Mouse (Mus musculus) kidney, embryonic 16.5 days (tissue): ENCODE measurements around the gene 4930564D02Rik. TPM values are rescaled to one million over a fixed set of nuclear protein-coding genes. Genes with fewer than 3 reads are reported as not detected.

Source experiments
- ATAC-seq: fragments of 200-750 bp; cut with Nextera tagmentation; 2 replicates; pipeline ENCODE4 v1.8.0; 2017; ENCODE audit warnings: moderate TSS enrichment; ENCODE audit not compliant: low FRiP score, low TSS enrichment
- H3K27ac ChIP-seq: fragments of 300-500 bp; sonication (generic); 2 replicates; pipeline ENCODE4 v1.5.1; 2014; ENCODE audit warnings: low read length
- H3K27me3 ChIP-seq: fragments of 300-500 bp; sonication (generic); 2 replicates; pipeline ENCODE4 v1.6.1; 2014; ENCODE audit warnings: low read length, control low read depth, mixed read lengths; ENCODE audit not compliant: insufficient read depth
- H3K36me3 ChIP-seq: fragments of 300-500 bp; sonication (generic); 2 replicates; pipeline ENCODE4 v1.6.1; 2014; ENCODE audit warnings: low read length, control low read depth, mixed read lengths; ENCODE audit not compliant: insufficient read depth
- H3K4me1 ChIP-seq: fragments of 300-500 bp; sonication (generic); 2 replicates; pipeline ENCODE4 v1.6.1; 2014; ENCODE audit warnings: low read length, control low read depth, mixed read lengths; ENCODE audit not compliant: insufficient read depth
- H3K4me2 ChIP-seq: fragments of 300-500 bp; sonication (generic); replicated peaks from 2 replicates; pipeline ENCODE4 v1.6.1; 2014; ENCODE audit warnings: low read depth, low read length
- H3K4me3 ChIP-seq: fragments of 300-500 bp; sonication (generic); 2 replicates; pipeline ENCODE4 v1.5.1; 2014; ENCODE audit warnings: mild to moderate bottlenecking, low read length
- H3K9ac ChIP-seq: fragments of 300-500 bp; sonication (generic); replicated peaks from 2 replicates; pipeline ENCODE4 v1.6.1; 2014; ENCODE audit warnings: low read length
- H3K9me3 ChIP-seq: fragments of 300-500 bp; sonication (generic); 2 replicates; pipeline ENCODE4 v1.6.1; 2016; ENCODE audit warnings: low read length, control low read depth
- WGBS: fragments of 180-500 bp; shearing (Covaris S2); extraction: QIAGEN DNeasy Blood & Tissue Kit; methylation state at CpG from one replicate; pipeline ENCODE4 v1.1.7; 2014; 5-methylcytosine and 5-hydroxymethylcytosine counted together
- polyA plus RNA-seq: library from polyadenylated mRNA; unstranded; fragments of >200 nt; fragmentation: Nextera tagmentation; extraction: Ambion mirVana; gene quantifications from 2 replicates; pipeline ENCODE4 v1.2.1, GENCODE M21; 2015

Gene 4930564D02Rik
- polyA plus RNA-seq, 1 experiment from 2014 or later = not detected

DNA sequence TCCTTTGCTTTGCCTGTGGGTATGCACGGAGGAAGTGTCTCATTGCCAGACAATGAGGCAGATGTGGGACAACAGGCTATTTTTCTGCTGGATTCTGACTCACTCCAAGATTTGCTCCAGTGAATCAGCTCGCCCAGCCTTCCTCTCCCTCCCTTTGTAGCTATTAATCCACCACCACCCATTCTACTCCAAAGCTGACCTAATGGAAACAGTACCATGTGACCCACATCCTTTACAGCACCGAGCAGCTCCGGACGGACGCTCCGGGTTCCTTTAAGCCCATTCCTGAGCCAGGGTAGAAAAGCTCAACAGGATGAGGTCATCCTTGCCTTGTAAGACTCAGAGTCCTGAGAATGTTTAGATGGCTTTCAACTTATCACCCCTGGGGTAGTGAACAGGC lies 11.7 kb upstream of the 4930564D02Rik start:
- H3K4me2 ChIP-seq = peak overlapping the region; percentile 27
- peak; percentile 37 for ATAC-seq
- peaks cover 3% of the 10 kb centered on the region; the same call in 1 of the 2 replicates for H3K27me3 ChIP-seq
- H3K4me3 ChIP-seq = no peak overlapping the region
- peak overlapping the region; percentile 35; the same call in 1 of the 2 replicates for H3K9ac ChIP-seq
- peak overlapping the region; percentile 90 for H3K27ac ChIP-seq
- H3K4me1 ChIP-seq = peaks cover 32% of the 10 kb centered on the region
- 37% methylated on average over 7 of the region's 7 CpGs for WGBS
- H3K9me3 ChIP-seq = no peaks in the 10 kb centered on the region
- no peaks in the 10 kb centered on the region for H3K36me3 ChIP-seq

DNA sequence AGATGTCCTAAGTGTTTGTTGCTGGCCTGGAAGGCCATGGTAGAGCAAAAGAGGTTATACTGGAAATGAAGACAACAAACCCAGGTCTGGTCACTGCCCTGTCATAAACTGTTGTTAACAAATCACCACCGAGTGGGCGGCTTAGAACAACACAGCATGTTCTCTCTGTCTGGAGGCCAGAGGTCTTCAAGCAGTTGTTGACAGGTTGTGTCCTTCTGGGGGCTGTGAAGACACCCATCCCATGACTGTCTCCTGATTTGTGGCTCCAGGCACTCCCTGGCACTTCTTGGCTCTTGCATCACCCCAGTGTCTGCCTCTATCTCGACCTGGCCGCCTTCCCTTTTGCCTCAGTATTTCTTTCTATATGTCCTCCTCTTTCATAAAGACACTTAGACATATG lies 11.0 kb upstream of the 4930564D02Rik start:
- Histone ChIP-seq H3K9ac (no peak overlapping the region), H3K4me3 (no peak overlapping the region), H3K27me3 (peaks cover 8% of the 10 kb centered on the region; the same call in 1 of the 2 replicates), H3K4me1 (peaks cover 29% of the 10 kb centered on the region), H3K27ac (peak overlapping the region; percentile 90), H3K4me2 (no peak overlapping the region), H3K36me3 (no peaks in the 10 kb centered on the region), H3K9me3 (no peaks in the 10 kb centered on the region)
- WGBS = 50% methylated on average over 4 of the region's 4 CpGs
- ATAC-seq = no peak

DNA sequence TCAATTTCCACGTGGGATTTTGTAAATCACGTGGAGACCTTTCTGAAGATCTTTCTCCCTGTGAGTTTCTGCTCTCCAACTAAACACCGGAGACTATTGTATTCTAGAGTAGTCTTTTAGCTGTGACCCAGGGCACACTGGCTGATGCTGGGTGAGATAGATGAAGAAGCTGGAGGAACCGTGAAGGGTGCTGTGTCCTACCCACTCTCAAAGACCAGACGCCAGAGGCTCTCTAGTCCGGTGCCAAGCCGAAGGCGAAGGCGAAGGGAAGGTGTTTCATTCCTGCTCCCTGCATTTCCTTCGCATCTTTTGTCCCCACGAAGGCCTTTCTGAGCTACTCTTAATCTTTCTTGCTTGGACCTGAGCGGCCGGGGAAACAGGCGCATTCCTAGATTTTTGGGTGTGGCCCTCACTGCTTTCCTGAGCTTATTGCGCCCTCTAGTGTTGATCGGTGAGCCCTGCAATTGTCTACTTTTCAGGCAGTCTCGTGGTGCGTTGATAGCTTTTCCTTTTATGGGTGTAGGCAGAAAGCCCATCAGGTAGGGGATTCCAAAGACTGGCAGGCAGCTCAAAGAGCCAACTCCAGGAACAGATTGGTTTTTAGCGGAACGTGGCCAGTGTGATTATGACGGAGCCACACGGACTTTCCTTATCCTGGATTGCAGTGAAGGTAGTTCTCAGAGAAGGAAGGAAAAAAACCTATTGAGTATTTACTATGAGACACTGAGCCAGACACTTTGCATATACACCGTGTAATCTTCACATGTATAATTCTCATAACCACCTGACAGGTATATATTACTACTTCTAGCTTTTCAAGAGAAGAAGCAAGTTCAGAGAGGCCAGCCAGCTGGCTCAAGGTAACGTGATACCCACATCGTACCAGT lies 7.8 kb upstream of the 4930564D02Rik start:
- H3K36me3 ChIP-seq = no peaks in the 10 kb centered on the region
- H3K4me3 ChIP-seq = peak overlapping the region; percentile 34
- H3K9ac ChIP-seq = peak overlapping the region; percentile 53; the same call in 1 of the 2 replicates
- H3K27me3 ChIP-seq = peaks cover 8% of the 10 kb centered on the region; the same call in 1 of the 2 replicates
- ATAC-seq = peak; percentile 13; the same call in 1 of the 2 replicates
- WGBS = 13% methylated on average over 25 of the region's 25 CpGs
- peaks cover 9% of the 10 kb centered on the region for H3K4me1 ChIP-seq
- no peaks in the 10 kb centered on the region for H3K9me3 ChIP-seq
- H3K27ac ChIP-seq = no peak overlapping the region
- H3K4me2 ChIP-seq = peak overlapping the region; percentile 51

DNA sequence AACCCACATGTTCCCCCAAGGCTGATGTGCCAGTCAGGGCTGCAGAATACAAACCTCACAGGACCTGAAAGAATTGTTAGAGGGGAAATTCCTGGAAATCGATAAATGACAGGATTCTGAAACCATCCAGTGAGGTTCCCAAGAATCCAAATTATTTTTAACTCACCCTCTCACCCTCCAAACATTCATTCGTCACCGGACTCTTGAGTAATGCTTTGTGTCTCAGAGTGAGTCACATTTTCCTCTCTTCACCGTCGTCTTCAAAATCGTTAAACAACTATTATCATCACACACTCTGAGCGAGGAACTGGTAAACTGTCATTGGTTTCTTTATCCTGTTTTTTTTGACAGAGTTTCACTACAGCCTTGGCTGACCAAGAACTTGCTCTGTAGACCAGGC lies 6.7 kb upstream of the 4930564D02Rik start:
- H3K9ac ChIP-seq = no peak overlapping the region
- no peaks in the 10 kb centered on the region for H3K9me3 ChIP-seq
- H3K4me1 ChIP-seq = 0 out of 2 replicates have a peak, but pooled peaks cover under 1% of the 10 kb centered on the region
- no peak for ATAC-seq
- H3K4me3 ChIP-seq = no peak overlapping the region
- peaks cover 8% of the 10 kb centered on the region; the same call in 1 of the 2 replicates for H3K27me3 ChIP-seq
- no peaks in the 10 kb centered on the region for H3K36me3 ChIP-seq
- WGBS = 68% methylated on average over 7 of the region's 7 CpGs
- no peak overlapping the region for H3K27ac ChIP-seq
- H3K4me2 ChIP-seq = no peak overlapping the region

DNA sequence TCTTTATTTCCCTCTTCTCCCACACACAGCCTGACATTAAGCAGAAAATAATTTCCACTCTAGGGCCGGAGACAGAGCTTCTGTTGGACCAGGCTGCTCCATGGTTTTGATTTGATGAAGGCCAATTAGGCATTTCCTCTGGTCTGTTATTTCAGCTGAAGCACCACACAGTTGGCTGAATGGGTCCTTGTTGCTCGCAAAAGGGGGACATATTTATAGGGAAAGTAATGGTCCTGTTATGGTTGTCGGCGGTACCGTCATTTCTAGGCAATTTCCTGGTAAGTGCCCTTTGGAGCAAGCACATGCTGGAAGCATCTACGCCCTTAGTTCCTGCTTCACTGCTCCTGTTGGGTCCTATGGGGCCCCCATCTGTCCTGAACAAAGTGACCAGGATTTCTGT lies 5.7 kb upstream of the 4930564D02Rik start:
- no peaks in the 10 kb centered on the region for H3K4me1 ChIP-seq
- no peak overlapping the region for H3K4me3 ChIP-seq
- H3K9me3 ChIP-seq = no peaks in the 10 kb centered on the region
- no peak overlapping the region for H3K27ac ChIP-seq
- H3K27me3 ChIP-seq = peaks cover 8% of the 10 kb centered on the region; the same call in 1 of the 2 replicates
- no peak for ATAC-seq
- H3K9ac ChIP-seq = no peak overlapping the region; the same call in 1 of the 2 replicates
- H3K4me2 ChIP-seq = no peak overlapping the region
- no peaks in the 10 kb centered on the region for H3K36me3 ChIP-seq
- 28% methylated on average over 6 of the region's 6 CpGs for WGBS

DNA sequence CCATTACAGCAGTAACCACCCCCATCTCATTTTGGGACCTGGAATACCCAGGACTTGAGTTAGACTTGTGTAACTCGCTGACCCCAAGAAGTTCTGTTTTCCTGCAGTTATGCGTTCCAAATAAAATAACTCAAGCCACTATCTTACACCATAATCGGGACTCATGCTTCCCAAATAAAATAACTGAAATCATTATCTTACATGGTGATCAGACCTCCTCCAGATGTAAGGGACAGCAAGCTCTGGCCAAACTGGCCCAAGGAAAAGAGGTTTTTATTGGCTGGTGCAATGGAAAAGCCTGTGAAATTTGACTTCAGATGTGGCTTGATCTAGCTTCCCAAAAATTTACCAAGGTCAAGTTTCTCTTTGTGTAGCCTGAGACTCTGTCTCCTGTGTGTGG lies 5.1 kb upstream of the 4930564D02Rik start:
- Histone ChIP-seq H3K27ac (no peak overlapping the region), H3K4me3 (no peak overlapping the region), H3K9ac (no peak overlapping the region), H3K27me3 (peaks cover 8% of the 10 kb centered on the region; the same call in 1 of the 2 replicates), H3K9me3 (no peaks in the 10 kb centered on the region), H3K4me2 (no peak overlapping the region), H3K36me3 (no peaks in the 10 kb centered on the region), H3K4me1 (no peaks in the 10 kb centered on the region)
- ATAC-seq = no peak
- 69% methylated on average over 3 of the region's 3 CpGs for WGBS

DNA sequence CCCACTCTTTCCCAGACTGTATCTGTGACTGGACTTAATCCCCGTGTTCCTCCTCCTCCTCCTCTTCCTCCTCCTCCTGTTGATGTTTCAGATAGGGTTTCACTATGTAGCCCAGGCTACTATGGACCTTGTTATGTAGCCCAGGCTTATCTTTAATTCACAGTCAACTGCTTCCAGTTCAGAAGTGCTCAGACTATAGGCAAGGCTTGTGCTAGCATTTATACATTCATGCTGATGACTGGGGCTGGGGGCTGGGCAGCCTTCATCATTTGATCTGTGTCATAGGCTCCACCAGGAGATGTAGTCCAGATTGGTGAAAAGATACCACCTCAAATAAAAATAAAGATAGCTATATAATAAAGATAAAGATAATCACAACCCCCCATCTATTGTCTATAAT lies 4.7 kb upstream of the 4930564D02Rik start:
- Histone ChIP-seq H3K4me1 (no peaks in the 10 kb centered on the region), H3K9me3 (no peaks in the 10 kb centered on the region), H3K36me3 (no peaks in the 10 kb centered on the region), H3K27me3 (peaks cover 8% of the 10 kb centered on the region; the same call in 1 of the 2 replicates), H3K27ac (no peak overlapping the region), H3K9ac (no peak overlapping the region), H3K4me3 (no peak overlapping the region), H3K4me2 (no peak overlapping the region)
- no peak for ATAC-seq
- WGBS = 35% methylated on average over 1 of the region's 1 CpGs

DNA sequence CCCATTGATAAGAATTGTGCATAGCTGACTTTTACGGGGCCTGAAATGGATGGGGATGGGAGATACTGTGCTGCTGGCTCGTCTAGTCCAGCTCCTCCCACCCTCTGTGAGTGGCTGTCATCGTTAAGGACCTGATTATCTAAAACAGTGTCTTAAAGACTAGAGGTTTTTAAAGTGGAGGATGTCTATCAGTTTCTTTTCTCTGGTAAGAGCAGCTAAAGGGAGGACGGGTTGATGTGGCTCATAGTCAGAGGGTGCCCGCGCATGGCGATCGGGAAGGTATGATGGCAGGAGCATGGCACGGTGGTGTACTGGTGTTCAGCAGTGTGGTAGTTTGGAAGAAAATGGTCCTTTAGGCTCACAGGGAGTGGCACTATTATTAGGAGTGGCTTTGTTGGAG lies 4.0 kb upstream of the 4930564D02Rik start:
- ATAC-seq = no peak
- no peaks in the 10 kb centered on the region for H3K4me1 ChIP-seq
- H3K4me3 ChIP-seq = no peak overlapping the region
- 78% methylated on average over 9 of the region's 9 CpGs for WGBS
- H3K36me3 ChIP-seq = no peaks in the 10 kb centered on the region
- no peaks in the 10 kb centered on the region for H3K9me3 ChIP-seq
- H3K27me3 ChIP-seq = peaks cover 8% of the 10 kb centered on the region; the same call in 1 of the 2 replicates
- no peak overlapping the region for H3K27ac ChIP-seq
- H3K4me2 ChIP-seq = no peak overlapping the region
- H3K9ac ChIP-seq = no peak overlapping the region

DNA sequence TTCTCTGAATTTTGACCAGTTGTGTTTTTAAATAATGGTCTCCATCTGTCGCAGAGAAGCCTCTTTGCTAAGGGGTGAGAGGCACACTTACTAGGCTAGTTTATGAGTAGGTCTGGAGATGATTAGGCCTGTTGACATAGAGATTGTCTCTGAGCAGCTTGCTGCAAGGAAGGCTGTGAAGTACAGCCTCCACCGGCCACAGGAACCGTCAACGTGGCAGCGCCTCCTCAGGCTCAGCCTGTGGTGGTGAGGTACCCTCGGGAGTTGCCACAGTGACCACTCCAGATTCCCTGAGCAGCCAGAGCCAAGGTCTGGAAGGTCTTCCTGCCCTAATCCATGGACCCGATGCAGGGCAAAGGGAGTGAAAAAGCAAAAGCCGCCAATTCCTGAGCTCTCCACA lies 3.9 kb downstream of the 4930564D02Rik start:
- no peaks in the 10 kb centered on the region for H3K9me3 ChIP-seq
- no peak overlapping the region for H3K4me2 ChIP-seq
- H3K4me3 ChIP-seq = no peak overlapping the region
- no peak overlapping the region for H3K27ac ChIP-seq
- 79% methylated on average over 8 of the region's 8 CpGs for WGBS
- H3K9ac ChIP-seq = no peak overlapping the region
- no peaks in the 10 kb centered on the region for H3K36me3 ChIP-seq
- no peaks in the 10 kb centered on the region for H3K27me3 ChIP-seq
- no peak for ATAC-seq
- no peaks in the 10 kb centered on the region for H3K4me1 ChIP-seq

DNA sequence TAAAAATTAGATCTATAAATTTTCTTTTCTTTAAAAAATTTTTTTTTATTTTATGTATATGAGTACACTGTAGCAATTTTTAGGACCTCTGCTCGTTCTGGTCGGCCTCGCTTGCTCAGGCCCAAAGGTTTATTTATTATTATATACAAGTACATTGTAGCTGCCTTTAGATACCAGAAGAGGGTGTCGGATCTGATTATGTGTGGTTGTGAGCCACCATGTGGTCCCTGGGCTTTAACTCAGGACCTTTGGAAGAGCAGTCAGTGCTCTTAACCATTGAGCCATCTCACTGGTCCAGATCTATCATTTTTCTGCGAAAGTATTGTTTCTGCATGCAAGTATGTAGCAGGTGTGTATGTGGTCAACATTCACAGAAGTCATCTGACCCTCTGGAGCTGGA lies 4.6 kb downstream of the 4930564D02Rik start:
- Histone ChIP-seq H3K4me2 (no peak overlapping the region), H3K27ac (no peak overlapping the region), H3K4me1 (no peaks in the 10 kb centered on the region), H3K36me3 (no peaks in the 10 kb centered on the region), H3K4me3 (no peak overlapping the region), H3K9me3 (no peaks in the 10 kb centered on the region), H3K27me3 (no peaks in the 10 kb centered on the region), H3K9ac (no peak overlapping the region)
- 90% methylated on average over 5 of the region's 5 CpGs for WGBS
- no peak for ATAC-seq
